Mouse (Mus musculus) skeletal muscle tissue, adult 2 months (tissue): ENCODE measurements around the gene Caprin2.

ENCODE experiments used
- DNase-seq: peaks from one replicate; pipeline ENCODE4 v3.0.0-alpha.2; 2012; ENCODE audit warnings: low read depth, low spot score

Gene Caprin2

GRCm38 (mm10) chr6:148838460-148838859 is 57.6 kb downstream of the Caprin2 start:
- DNase-seq = no peak

- DNase-seq = no peak
These were observed 64.3 kb downstream of the Caprin2 start for GRCm38 (mm10) chr6:148831728-148832121.

GRCm38 (mm10) chr6:148830748-148831727 is 65.0 kb downstream of the Caprin2 start, which contains the start of gene Ipo8:
Gene Ipo8 (minus strand): TSS chr6:148831467.
- peak; percentile 94 for DNase-seq

GRCm38 (mm10) chr6:148830355-148830747 is 65.7 kb downstream of the Caprin2 start:
- DNase-seq = no peak

GRCm38 (mm10) chr6:148826119-148826518 is 69.9 kb downstream of the Caprin2 start:
- no peak for DNase-seq

- no peak for DNase-seq
These were observed 77.3 kb downstream of the Caprin2 start for GRCm38 (mm10) chr6:148818624-148819343.

- no peak for DNase-seq
These were observed 79.3 kb downstream of the Caprin2 start for GRCm38 (mm10) chr6:148816751-148817150.

- no peak for DNase-seq
These were observed 84.9 kb downstream of the Caprin2 start for GRCm38 (mm10) chr6:148811117-148811516.

GRCm38 (mm10) chr6:148799773-148800172 is 96.3 kb downstream of the Caprin2 start:
- DNase-seq = no peak

GRCm38 (mm10) chr6:148795145-148795544 is 100.9 kb downstream of the Caprin2 start:
- no peak for DNase-seq
